Mouse (Mus musculus) right cerebral cortex, postnatal 36 days (tissue): ENCODE measurements around the gene Cdkn1b.

Source experiments
- DNase-seq, 2 experiments: peaks; one replicate each; pipeline ENCODE4 v3.0.0; 2022; ENCODE audit warnings: low spot score in 2 of 2, mixed read lengths in 1 of 2

Gene Cdkn1b

DNA sequence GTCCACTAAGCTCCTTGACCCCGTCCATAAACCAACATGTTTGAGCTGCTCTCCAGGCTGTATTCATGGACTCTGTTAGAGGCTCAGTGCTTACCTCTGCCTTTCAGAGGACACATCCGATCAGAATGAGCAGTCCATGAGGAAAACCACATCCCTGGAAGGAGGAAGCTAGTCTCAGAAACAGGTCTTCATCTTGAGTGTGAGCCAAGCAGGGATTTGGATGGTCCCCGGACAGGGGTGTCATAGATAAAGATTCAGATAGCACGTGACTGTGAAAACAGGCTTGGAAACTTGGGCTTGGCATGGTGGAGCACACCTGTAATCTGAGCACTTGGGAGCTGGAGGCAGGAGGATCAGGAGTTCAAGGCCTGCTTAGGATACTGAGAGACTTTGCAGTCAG, 9.7 kb downstream of the Cdkn1b start:
- no peak for DNase-seq

DNA sequence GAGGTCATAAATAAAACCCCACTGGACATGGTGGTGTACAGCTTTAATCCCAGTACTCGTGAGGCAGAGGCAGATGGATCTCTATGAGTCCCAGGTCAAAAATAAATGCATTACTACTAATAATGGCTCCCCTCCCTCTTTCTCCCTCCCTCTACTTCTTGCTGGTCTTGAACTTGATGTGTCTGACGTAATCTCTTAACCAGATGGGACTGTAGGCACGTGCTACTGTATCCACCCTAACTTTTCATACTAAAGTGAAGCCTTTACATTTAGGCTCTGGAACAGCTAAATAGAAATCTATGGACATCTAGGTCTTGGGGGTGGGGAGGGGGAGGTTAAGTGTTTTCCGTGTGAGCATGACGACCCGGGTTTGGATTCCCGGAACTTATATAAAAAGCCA, 10.2 kb downstream of the Cdkn1b start:
- DNase-seq: no peak

DNA sequence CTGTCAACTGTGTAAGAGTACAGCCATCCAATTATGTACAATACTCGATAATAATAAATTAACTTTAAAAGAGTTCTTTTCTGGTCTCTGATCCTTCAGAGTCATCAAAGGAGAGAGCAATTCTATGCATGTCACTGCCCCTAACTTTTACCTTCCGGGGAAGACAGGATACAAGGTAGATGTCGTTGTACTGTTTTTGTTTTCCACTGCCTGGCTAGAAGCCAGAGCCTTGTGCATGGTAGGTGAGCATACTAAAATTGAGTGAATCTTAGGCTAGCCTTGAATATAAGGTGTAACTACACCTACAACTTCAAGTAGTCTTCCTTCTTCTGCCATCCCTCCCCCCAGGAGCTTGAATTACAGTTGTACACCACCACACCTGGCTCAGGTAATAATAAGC, 10.9 kb downstream of the Cdkn1b start:
- DNase-seq: no peak

DNA sequence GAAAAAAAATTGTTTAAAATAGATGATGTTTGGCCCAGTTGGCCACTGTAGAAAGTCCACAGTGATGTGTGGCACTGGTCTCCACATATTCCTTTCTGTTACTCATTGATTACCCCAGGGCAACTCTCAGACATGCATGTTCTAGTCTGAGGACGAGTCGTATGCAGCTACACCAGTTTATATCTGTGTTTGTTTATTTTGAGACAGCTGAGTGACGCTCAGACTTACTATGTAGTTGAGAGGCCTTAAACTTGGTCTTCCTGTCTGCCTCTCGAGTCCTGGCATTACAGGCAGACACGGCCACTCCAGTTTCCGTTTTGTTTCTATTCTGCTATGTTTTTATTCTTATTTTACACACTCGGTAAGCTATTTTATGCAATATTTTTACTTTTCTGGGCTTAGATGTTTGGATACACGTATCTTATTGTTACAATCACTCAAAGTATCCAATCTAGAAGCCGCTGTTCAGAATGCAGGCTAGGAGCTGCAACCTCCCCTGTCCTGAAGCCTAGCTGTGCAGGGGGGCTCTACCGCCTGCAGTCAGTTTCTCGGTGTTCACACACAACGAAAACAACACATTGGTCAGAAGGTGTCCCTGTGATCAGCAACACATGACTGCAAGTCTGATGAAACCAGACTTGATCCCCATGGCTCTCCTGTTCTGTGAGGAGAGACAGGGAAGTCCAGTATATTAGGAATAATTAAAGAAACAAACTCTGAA, 12.4 kb downstream of the Cdkn1b start:
- no peak for DNase-seq

DNA sequence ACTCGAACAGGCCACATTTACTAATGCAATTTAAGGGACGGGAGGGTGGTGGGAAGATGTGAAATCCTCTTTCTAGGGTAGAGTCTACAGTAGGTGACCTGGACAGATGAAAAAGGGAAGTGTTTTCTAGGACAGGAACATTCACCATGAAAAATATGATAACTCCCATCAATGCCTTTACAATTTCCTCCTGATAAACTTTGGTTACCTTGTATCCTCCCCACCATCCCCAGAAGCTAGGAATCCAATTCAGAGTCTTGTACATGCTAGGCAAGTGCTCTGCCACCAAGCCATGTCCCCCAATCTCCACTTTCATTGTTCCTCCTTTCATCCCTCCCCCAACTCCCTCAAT, 13.0 kb downstream of the Cdkn1b start:
- DNase-seq: no peak

DNA sequence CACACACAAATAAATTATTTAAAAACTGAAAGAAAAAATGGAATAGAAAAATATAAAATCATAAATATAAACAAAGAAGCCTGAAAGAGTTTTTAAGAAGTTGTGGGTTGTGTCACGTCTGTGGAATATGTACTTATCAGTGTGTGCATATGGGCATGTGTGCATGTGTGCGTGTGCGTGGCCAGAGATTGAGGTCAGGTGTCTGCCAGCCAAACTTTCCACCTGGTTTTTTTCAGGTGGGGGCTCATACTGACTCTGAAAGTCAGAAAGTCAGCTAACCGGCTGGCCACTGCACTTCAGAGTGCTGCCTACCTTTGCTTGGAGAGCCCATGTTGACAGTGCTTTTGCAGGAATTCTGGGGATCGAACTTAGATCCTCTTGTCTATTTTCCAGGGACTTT, 14.1 kb downstream of the Cdkn1b start:
- DNase-seq: no peak

DNA sequence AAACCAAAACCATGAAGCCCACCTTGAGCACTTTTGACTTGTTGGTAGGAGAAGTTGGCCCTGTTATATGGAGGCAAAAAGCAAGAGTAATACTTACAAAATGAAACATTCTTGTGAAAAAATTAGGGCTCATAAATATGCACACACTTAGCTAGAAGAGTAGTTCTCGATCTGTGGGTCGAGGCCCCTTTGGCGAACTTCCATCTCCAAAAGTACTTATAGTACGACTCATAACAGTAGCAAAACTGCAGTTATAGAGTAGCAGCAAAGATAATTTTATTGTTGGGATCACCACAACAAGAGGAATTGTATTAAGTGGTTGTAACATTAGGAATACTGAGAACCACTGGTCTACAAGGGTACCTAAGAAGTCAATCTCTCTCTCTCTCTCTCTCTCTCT, 19.6 kb downstream of the Cdkn1b start:
- DNase-seq: no peak

DNA sequence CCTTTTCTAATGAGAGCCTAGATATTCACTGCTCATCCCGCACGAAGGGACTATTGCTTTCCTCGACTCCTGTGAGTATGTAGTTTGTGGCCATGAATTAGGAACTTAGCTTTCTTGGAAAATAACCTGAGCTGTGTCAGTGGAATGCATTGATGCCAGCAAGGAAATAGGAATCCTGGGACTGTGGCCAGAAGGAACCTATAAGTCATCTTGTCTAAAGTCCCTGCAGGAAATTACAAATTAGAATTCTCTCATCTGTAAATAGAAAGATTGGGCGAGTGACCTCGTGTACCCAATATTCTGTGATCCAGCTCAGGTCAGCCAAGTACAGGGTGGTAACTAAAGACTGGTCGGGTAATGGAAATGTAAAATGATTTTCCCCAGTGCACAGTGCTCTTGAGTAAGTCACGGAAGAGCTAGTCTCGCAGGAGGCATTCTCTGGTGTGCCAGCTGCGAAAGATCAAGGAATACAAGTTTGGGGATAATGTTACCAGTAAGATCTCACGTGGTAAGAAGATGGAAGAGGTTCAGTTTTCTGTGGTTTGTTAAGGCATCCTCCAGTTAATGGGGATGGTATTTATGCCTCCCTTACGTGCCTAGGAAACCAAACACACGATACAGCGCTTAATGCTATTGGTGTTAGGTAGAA, 23.7 kb downstream of the Cdkn1b start:
- no peak for DNase-seq

DNA sequence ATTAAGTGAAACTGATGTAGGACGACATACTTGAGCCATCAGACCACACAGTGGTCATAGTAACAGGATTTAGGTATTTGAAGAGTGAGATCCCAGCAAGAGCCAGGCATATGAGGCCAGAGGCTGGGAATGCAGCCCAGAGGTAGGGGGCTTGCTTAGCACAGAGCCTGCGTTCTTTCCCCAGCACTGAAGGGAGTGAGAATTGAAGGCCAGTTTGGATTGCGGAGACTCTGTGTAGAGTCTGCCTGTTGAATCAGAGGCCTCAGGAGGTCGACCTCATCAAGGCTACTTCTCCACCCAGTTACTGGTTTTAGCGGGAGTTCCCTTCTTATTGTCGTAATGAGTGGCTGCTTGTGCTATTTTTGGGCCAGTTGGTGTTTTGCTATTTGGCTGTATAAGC, 25.9 kb downstream of the Cdkn1b start:
- no peak for DNase-seq

DNA sequence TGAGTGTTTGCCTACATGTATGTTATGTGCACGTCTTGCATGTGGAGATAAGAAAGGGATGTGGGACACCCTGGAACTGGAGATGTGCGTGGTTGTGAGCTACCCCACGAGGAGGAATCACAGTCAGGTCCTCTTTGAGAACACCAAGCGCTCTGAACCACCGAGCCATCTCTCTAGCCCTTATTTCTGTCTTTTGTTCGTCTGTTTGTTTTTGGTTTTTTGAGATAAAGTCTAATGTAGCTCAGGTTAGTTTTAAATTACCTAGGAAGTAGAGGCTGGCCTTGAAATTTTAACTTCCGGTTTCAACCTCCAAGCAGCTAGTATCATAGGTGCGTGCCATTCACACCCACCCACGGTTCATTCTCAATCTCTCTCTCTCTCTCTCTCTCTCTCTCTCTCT, 26.7 kb downstream of the Cdkn1b start:
- DNase-seq: no peak

DNA sequence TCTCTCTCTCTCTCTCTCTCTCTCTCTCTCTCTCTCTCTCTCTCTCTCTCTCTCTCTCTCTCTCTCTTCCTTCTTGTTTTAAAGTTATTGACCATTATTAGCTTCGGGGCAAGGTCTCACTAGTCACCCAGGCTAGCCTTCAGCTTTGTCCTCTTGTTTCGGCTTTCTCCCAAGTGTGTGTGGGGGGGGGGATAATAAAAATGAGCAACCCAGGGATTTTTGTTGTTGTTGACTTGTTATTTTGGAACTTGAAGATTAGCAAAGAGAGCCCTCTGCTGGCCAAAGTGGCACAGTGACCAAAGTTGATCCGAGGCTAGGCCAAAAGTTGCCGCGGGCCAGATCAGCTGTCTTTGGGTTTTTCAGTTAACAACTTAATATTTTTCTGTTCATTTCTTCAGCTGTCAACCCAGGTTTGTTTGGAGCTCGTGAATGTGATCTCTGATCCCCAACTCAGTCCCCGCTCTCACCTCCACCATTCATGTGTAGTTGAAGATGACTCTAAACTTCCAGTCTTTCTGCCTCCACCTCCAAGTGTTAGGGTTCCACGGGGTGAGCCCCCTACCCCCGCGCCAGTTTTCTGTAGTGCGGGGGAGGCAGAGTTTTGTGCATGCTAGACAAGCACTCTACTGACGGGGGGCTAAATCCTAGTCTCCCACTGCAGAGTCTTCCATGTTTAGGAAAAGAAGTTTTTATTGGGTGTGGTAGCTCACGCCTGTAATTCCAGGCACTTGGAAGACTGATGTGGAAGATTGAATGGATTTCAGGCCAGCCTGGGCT, 27.3 kb downstream of the Cdkn1b start:
- DNase-seq: peak; percentile 20 to 36

DNA sequence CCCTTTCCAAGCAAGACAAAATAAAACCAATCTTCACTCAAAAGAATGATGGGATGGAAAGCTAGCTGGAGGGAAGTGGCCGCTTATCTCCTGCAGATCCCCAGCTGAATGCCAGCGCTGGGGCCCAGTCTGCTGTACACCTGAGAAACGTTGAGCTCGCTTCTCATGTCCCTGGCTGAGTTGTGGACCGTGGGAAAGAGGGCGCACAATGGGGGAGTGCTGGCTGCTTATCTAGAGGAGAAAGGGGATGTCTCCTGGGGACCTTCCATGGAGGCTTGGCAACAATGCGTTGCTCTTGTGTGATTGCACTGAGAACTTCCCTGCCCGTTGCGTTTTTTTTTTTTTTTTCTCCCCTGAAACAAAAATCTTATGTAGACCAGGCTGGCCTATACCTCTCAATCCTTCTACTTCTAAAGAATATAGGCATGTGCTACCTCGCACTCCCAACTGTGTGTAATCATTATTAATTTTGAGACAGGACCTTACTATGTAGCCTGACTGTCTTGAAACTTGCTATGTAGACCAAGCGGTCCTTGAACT, 28.4 kb downstream of the Cdkn1b start:
- no peak for DNase-seq

DNA sequence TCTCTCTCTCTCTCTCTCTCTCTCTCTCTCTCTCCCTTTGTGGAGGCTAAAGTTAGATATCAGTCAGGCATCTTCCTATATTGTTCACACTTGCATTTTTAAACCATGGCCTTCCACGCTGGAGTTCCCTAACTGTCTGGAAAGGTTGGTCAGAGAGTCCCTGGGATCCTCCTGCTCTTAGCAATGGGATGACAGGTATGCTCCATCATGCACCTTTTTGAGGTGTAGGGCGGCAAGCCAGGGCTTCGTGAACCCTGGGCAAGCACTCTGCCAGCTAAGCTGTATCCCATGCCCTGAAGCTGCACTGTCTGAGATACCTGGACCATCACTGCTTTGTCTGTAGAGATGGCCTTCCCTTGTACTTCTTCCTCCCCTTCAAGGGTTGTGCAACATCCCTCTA, 29.0 kb downstream of the Cdkn1b start:
- DNase-seq: no peak

DNA sequence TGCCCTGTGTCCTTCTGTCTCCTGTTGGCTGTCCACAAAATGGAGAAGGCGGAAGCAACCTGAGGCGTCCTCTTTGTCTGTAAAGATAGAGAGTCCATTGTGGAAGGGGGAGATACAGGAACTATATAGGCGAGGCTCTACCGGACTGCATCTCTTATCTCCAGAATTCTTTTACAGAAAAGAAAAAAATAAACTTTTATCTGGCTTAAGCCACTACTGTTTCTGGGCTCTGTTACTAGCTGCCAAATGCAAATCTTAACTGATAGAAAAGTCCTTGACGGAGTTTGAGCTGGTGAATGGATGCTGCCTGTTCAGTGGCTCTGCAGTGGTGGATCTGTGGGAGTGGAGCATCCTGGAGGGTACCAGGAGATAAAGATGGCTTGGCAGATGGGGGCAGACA, 31.2 kb downstream of the Cdkn1b start:
- DNase-seq: no peak

DNA sequence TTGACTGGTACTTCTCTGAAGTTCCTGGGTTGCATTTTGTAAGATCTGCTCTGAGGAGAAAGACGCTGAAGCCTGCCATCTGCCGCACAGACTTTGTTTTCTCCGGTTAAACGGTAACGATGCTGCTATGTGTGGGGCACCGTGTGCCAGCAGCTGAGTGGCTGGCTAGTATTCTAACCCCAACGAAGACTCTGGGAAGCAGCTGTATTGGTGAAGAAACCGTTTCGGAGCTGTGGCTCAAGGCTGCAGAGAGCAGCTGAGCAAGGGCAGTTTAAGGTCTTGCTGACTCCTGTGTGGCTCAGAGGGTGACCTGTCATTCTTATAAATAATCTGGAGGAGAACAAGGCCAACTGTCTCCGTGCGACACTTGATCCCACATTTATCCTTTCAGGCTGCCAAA, 33.8 kb downstream of the Cdkn1b start:
- DNase-seq: peak in 1 of 2 experiments; percentile 2

DNA sequence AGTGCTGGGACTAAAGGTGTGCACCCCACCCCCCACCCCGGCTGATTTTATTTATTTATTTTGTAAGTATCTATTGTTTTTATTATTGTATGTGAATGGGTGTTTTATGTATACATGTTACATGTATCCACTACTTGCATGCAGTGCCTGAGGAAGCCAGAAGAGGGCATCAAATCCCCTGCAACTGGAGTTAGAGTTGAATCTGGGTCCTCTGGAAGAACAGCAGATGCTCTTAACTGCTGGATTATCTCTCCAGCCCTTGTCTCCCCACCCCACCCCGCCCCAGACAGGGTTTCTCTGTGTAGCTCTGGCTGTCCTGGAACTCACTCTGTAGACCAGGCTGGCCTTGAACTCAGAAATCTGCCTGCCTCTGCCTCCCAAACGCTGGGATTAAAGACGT, 36.2 kb downstream of the Cdkn1b start:
- DNase-seq: no peak

DNA sequence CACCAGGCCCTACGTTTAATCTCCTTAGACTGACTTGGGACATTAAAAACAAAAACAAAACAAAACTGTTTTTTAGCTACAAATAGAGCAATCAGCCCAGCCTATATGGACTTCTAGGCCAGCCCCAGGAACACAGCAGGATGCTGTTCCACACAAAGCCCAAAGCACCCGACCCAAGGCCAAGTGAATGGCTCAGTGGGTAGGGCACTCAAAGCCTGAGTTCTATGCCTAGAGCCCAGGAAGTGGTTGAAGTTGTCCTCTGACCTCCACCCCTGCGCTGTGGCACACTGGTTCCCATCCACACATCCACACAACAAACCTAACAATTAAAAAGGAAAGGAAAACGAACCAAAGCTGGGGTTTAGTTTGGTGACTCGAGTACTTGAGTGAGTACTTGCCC, 41.1 kb downstream of the Cdkn1b start:
- no peak for DNase-seq

DNA sequence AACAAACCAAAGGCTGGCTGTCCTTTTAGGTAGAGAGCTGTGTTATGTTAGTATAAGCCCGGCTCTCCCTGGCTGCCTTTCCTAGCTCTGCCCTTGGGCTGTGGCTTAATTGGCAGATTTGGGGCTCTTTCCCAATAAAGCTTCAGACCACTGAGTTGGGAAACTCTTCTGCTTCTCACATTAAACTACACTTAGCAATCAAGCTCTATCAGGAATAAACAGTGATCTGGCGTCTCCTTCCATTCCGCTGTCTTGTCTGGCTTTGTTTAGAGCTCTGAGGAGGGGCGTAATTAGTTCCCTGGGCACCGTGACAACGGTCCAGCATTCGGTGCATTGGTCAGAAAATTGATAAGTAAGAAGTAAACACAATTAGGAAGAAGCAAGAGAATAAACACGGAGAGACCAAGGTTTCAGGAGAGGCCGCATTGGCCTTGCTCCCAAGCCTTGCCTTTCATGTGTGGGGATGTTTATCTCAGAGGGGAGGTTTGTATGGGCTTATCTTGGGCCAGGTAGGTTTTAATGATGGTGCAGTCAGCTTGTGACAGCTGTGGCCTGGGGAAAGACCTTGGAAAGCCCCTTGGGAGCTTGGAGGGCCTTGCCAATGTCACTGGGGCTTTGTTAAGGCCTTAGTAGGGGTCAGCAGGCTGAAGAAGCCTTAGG, 41.8 kb downstream of the Cdkn1b start:
- no peak for DNase-seq

DNA sequence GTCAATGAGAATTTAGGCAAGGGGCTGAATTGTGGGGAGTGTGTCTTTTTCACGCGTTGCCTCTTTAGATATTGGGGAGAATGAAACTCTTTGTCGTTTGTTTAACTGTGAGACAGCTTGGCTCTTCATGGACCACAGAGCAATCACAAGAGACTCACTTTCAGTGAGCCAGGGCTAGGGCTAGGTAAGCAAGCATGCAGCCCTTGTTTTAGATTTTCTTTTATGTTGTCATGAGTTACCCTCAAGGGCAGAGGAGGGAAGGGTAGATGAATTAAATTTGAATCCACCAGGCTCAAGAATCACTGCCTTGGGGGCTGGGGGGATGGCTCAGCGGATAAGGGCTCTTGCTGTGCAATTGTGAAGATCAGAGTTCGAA, 42.3 kb downstream of the Cdkn1b start:
- no peak for DNase-seq

DNA sequence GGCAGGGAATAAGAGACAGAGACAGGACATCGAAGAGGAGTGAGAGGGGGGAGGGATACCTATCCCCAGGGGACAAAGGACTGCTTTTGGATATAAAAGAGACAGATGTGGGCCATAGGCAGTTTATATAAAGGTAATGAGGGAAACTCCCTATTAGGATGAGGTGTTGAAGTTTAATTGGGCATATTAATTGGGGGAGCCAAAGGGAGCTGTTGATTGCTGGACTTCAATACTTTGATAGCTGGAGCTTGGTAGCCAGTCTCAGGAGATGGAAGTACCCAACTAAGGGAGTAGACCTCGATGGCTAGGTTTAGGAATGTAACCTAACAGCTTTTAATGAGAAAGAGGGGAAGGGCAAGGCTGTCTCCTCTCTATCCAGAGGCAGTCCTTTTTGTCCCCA, 43.7 kb downstream of the Cdkn1b start:
- DNase-seq: no peak

DNA sequence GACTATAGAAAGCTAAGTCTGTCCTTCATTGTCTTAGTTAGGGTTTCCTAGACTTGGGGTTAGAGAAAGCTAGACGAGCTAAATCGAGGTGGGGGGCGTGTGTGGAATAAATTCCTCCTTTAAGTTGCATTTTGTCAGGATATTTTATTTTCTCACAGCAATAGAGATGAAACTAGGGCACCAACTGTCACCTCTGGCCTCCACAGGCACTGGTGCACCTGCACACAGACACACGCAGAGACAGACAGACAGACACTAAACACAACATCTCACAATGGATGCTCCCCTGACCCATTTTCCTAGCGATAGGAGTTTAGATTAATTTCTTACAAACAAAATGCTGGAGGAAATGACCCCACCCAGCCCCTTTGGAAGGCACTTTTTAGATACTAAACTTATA, 46.5 kb downstream of the Cdkn1b start:
- no peak for DNase-seq

DNA sequence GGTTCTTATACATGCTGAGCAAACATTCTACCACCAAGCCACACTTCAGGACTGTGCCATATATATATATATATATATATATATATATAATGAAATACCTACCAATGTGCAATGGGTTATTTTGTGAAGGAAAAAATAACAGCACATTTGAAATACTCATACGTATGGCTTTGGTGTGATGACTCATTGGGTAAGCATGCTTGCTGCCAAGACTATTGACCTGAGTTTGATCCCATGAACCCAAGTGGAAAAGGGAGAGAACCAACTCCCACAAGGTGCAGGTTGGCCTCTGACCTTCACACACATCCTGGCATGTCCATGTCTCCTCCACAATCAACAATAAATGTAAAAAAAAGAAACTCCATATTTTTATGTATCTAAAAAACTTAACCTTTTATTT, 48.1 kb downstream of the Cdkn1b start:
- DNase-seq: no peak
